Mouse (Mus musculus) CH12.LX (cell line): ENCODE measurements around the gene 1810030O07Rik.

Experiments
- HCFC1 ChIP-seq: IDR thresholded peaks from 2 replicates; pipeline ENCODE4 v1.6.1; 2012; ENCODE audit warnings: low read depth, mild to moderate bottlenecking, inconsistent platforms, low read length, improper control_type of control experiment
- MAFK ChIP-seq: IDR thresholded peaks from 2 replicates; pipeline ENCODE4 v1.6.1; 2011; ENCODE audit warnings: low read length, improper control_type of control experiment; ENCODE audit not compliant: insufficient replicate concordance
- MEF2A ChIP-seq: IDR thresholded peaks from 2 replicates; pipeline ENCODE4 v1.6.1; 2014; ENCODE audit warnings: low read depth, mild to moderate bottlenecking, inconsistent platforms, low read length, improper control_type of control experiment, borderline replicate concordance
- ZC3H11A ChIP-seq: IDR thresholded peaks from 2 replicates; pipeline ENCODE4 v1.6.1; 2012; ENCODE audit warnings: low read depth, mild to moderate bottlenecking, inconsistent platforms, low read length, improper control_type of control experiment

GRCm38 (mm10) chrX:12645531-12646304, 27.8 kb downstream of the 1810030O07Rik start:
- no peak for TF ChIP-seq HCFC1
- no peak for TF ChIP-seq MAFK
- no peak for TF ChIP-seq ZC3H11A
- no peak for TF ChIP-seq MEF2A
